8 mouse cellular contexts compared by ENCODE assay signal in the genomic region with DNA sequence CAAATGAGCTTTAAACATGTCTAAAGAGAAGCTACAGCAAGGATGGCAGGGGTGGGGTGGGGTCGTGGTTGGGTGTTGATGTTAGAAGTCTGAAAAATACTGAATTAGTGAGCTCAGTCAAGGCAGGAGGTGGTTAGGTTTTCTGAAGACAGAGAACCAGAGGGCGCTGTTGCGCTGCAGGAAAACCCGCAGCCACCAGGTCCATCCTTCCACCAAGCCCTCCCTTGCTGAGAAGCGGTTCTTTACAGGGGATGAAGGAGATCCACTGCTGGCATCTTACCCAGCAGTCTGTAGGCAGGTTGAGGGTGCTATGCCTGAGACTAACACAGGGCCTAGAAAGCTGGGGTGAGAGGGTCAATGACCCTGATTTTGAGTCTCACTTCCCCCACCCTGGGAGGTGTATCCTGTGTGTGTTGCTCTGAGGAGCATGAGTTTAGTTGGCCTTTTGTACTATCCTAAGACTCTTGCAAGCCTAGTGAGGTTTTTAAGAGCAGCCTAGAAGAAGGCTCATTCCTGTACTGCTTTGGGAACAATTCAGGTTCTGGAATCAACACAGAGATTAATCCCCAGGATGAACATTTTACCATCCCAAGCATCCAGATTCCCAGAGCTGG. TPM values are rescaled to one million over a fixed set of nuclear protein-coding genes. Genes with fewer than 3 reads are reported as not detected.
DNase-seq lines count a peak whose midpoint lies in the region; ATAC-seq lines count a peak whose summit lies in the region.

No protein-coding gene starts in this region.

- H3K27me3 ChIP-seq in kidney, embryonic 16.5 days (ENCODE audit: insufficient read depth, low read length), result no peaks in the 10 kb centered on the region
- H3K27me3 ChIP-seq in liver, embryonic 15.5 days, result no peaks in the 10 kb centered on the region

- H3K36me3 ChIP-seq in kidney, embryonic 16.5 days (ENCODE audit: insufficient read depth, low read length), result no peaks in the 10 kb centered on the region
- peaks cover 87% of the 10 kb centered on the region for H3K36me3 ChIP-seq in liver, embryonic 15.5 days (replicated peaks)

- DNase-seq in urinary bladder, postnatal 14 days (ENCODE audit: low spot score), result peak; percentile 77
- no peak for DNase-seq in urinary bladder, postnatal 10 days (ENCODE audit: low spot score)
- DNase-seq in cerebellum, adult 11-12 months, result peak; percentile 78
- DNase-seq in frontal cortex, postnatal 10 days (ENCODE audit: low spot score in 2 of 2), result peak; percentile 39 to 69
- peak; percentile 53 for DNase-seq in ovary, postnatal 36 days (ENCODE audit: low spot score)
- peak; percentile 37 to 68 for DNase-seq in urinary bladder, postnatal 4 days (ENCODE audit: low spot score in 2 of 2)

- H3K4me3 ChIP-seq in kidney, embryonic 16.5 days (ENCODE audit: low read length), result no peak overlapping the region
- H3K4me3 ChIP-seq in liver, embryonic 15.5 days (replicated peaks), result no peak overlapping the region

- no peaks in the 10 kb centered on the region for H3K4me1 ChIP-seq in kidney, embryonic 16.5 days (ENCODE audit: insufficient read depth, low read length)
- H3K4me1 ChIP-seq in liver, embryonic 15.5 days (replicated peaks), result peaks cover 51% of the 10 kb centered on the region

- ATAC-seq in kidney, embryonic 16.5 days (ENCODE audit: low FRiP score, low TSS enrichment), result peak; percentile 24; the same call in 1 of the 2 replicates
- no peak for ATAC-seq in liver, embryonic 15.5 days (ENCODE audit: insufficient read depth)

- no peaks in the 10 kb centered on the region for H3K9me3 ChIP-seq in kidney, embryonic 16.5 days (ENCODE audit: low read length)
- no peaks in the 10 kb centered on the region for H3K9me3 ChIP-seq in liver, embryonic 15.5 days (replicated peaks)

- no peak overlapping the region for H3K9ac ChIP-seq in kidney, embryonic 16.5 days (replicated peaks; ENCODE audit: low read length)
- H3K9ac ChIP-seq in liver, embryonic 15.5 days, result no peak overlapping the region

- H3K27ac ChIP-seq in kidney, embryonic 16.5 days (ENCODE audit: low read length), result no peak overlapping the region
- peak overlapping the region; percentile 41; the same call in 1 of the 2 replicates for H3K27ac ChIP-seq in liver, embryonic 15.5 days (replicated peaks)

- no peak overlapping the region for H3K4me2 ChIP-seq in kidney, embryonic 16.5 days (replicated peaks; ENCODE audit: low read depth, low read length)
- H3K4me2 ChIP-seq in liver, embryonic 15.5 days, result no peak overlapping the region

- WGBS in kidney, embryonic 16.5 days, result 2% methylated on average over 5 of the region's 5 CpGs
- 15% methylated on average over 5 of the region's 5 CpGs for WGBS in liver, embryonic 15.5 days (ENCODE audit: insufficient replicate concordance)

RNA-seq across cellular contexts. Expression of gene Slc22a21, which starts 22.1 kb away (rescaled TPM):
- 4.2 and 5.4 TPM in 2 replicates for polyA plus RNA-seq in kidney, embryonic 16.5 days (2015; fragmentation: Nextera tagmentation; extraction: Ambion mirVana)
- polyA plus RNA-seq in liver, embryonic 15.5 days (2015; fragmentation: Nextera tagmentation; extraction: Ambion mirVana), result 1.1 and 1.8 TPM in 2 replicates

RNA-seq across cellular contexts. Expression of gene Slc22a4, which starts 25.6 kb away (rescaled TPM):
- polyA plus RNA-seq in kidney, embryonic 16.5 days (2015; fragmentation: Nextera tagmentation; extraction: Ambion mirVana), result 1.00 and 1.2 TPM in 2 replicates
- 36.7 and 38.0 TPM in 2 replicates for polyA plus RNA-seq in liver, embryonic 15.5 days (2015; fragmentation: Nextera tagmentation; extraction: Ambion mirVana)

Comparison
In these comparisons a context has a peak if more than half of its experiments do, and no peak if none do; other contexts are left out.
1. RNA of gene Slc22a4, which starts 25.6 kb away (polyA plus RNA-seq): 36.7 to 38.0 TPM in liver, embryonic 15.5 days; 1.00 to 1.2 TPM in kidney, embryonic 16.5 days; every median in the first group is over 10 times any median in the second.